Mouse (Mus musculus) forebrain, embryonic 11.5 days (tissue): ENCODE measurements around the gene Bcl6. TPM values are rescaled to one million over a fixed set of nuclear protein-coding genes. Genes with fewer than 3 reads are reported as not detected.
A peak's percentile ranks its signal among the peaks of the same experiment; 100 is the strongest.

Experiments used
- ATAC-seq: fragments of 200-750 bp; cut with Nextera tagmentation; replicated peaks from 2 replicates; pipeline ENCODE4 v1.8.0; 2017; ENCODE audit warnings: moderate TSS enrichment; ENCODE audit not compliant: low FRiP score
- DNase-seq: peaks from one replicate; pipeline ENCODE4 v3.0.0-alpha.2; 2017; ENCODE audit warnings: low spot score
- H3K27ac ChIP-seq: fragments of 300-500 bp; sonication (generic); 2 replicates; pipeline ENCODE4 v1.5.1; 2014; ENCODE audit warnings: low read depth, low read length
- H3K27me3 ChIP-seq: fragments of 300-500 bp; sonication (generic); 2 replicates; pipeline ENCODE4 v1.6.1; 2014; ENCODE audit warnings: mild to moderate bottlenecking, low read length, mixed read lengths; ENCODE audit not compliant: control insufficient read depth, insufficient read depth
- H3K36me3 ChIP-seq: fragments of 300-500 bp; sonication (generic); 2 replicates; pipeline ENCODE4 v1.6.1; 2014; ENCODE audit warnings: mild to moderate bottlenecking, low read length, moderate library complexity, mixed read lengths; ENCODE audit not compliant: control insufficient read depth, insufficient read depth
- H3K4me1 ChIP-seq: fragments of 300-500 bp; sonication (generic); replicated peaks from 2 replicates; pipeline ENCODE4 v1.6.1; 2014; ENCODE audit warnings: low read length, mixed read lengths; ENCODE audit not compliant: control insufficient read depth, insufficient read depth
- H3K4me2 ChIP-seq: fragments of 300-500 bp; sonication (generic); 2 replicates; pipeline ENCODE4 v1.6.1; 2014; ENCODE audit warnings: low read depth, mild to moderate bottlenecking, low read length, moderate library complexity, mixed read lengths; ENCODE audit not compliant: severe bottlenecking
- H3K4me3 ChIP-seq: fragments of 300-500 bp; sonication (generic); 2 replicates; pipeline ENCODE4 v1.5.1; 2014; ENCODE audit warnings: low read depth, low read length
- H3K9ac ChIP-seq: fragments of 300-500 bp; sonication (generic); 2 replicates; pipeline ENCODE4 v1.6.1; 2014; ENCODE audit warnings: low read length
- H3K9me3 ChIP-seq: fragments of 300-500 bp; sonication (generic); 2 replicates; pipeline ENCODE4 v1.6.1; 2016; ENCODE audit warnings: low read length, mixed read lengths; ENCODE audit not compliant: control insufficient read depth
- WGBS: fragments of 180-500 bp; shearing (Covaris S2); extraction: QIAGEN DNeasy Blood & Tissue Kit; methylation state at CpG from one replicate; pipeline ENCODE4 v1.1.7; 2014; 5-methylcytosine and 5-hydroxymethylcytosine counted together
- polyA plus RNA-seq: library from polyadenylated mRNA; unstranded; fragments of >200 nt; fragmentation: Nextera tagmentation; extraction: Ambion mirVana; gene quantifications from 2 replicates; pipeline ENCODE4 v1.2.1, GENCODE M21; 2014

Bcl6 gene
- polyA plus RNA-seq, 1 experiment from 2014 or later: 0.24 TPM

- DNase-seq (no peak), ATAC-seq (no peak)
- WGBS: 86% methylated on average over 18 of the region's 18 CpGs
- Histone ChIP-seq H3K9me3 (no peaks in the 10 kb centered on the region), H3K27ac (no peak overlapping the region), H3K27me3 (no peaks in the 10 kb centered on the region), H3K36me3 (no peaks in the 10 kb centered on the region), H3K4me2 (no peak overlapping the region), H3K4me1 (no peaks in the 10 kb centered on the region), H3K4me3 (no peak overlapping the region), H3K9ac (no peak overlapping the region)
These were observed 57.4 kb downstream of the Bcl6 start for GRCm38 (mm10) chr16:23931275-23931674.

- no peak for ATAC-seq
- Histone ChIP-seq H3K9ac (no peak overlapping the region), H3K9me3 (no peaks in the 10 kb centered on the region), H3K4me1 (no peaks in the 10 kb centered on the region), H3K27me3 (no peaks in the 10 kb centered on the region), H3K27ac (no peak overlapping the region), H3K36me3 (no peaks in the 10 kb centered on the region), H3K4me3 (no peak overlapping the region), H3K4me2 (no peak overlapping the region)
- 87% methylated on average over 3 of the region's 3 CpGs for WGBS
- peak; percentile 30 for DNase-seq
These were observed 58.1 kb downstream of the Bcl6 start for GRCm38 (mm10) chr16:23930426-23931073.

- no peak overlapping the region for H3K27ac ChIP-seq
- no peak overlapping the region for H3K4me3 ChIP-seq
- WGBS: 92% methylated on average over 33 of the region's 33 CpGs
- no peak overlapping the region for H3K9ac ChIP-seq
- H3K4me2 ChIP-seq: no peak overlapping the region
- H3K4me1 ChIP-seq: no peaks in the 10 kb centered on the region
- ATAC-seq: no peak
- no peaks in the 10 kb centered on the region for H3K27me3 ChIP-seq
- DNase-seq: no peak
- H3K9me3 ChIP-seq: no peaks in the 10 kb centered on the region
- H3K36me3 ChIP-seq: no peaks in the 10 kb centered on the region
These were observed 61.1 kb downstream of the Bcl6 start for GRCm38 (mm10) chr16:23927301-23928114.

DNA sequence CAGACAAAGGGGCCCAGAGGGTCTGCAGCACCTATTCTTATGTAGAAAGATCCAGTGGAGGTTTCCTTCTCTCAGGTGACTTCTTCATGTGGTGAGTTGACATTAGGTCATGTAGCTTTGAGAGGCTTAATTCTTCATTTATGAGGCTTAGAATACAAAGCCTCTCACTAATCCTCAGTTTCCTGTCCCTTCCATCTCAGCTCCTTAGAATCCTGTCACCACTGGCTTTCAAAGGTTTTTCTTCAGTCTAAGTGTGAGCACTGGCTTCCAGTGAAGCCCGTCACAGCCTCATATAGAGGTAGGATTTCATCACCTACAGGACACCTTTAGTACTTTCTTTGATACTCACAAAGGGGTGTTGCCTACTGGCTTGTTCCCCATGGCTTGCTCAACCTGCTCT, 65.7 kb downstream of the Bcl6 start:
- ATAC-seq (no peak), DNase-seq (no peak)
- Histone ChIP-seq H3K27ac (no peak overlapping the region), H3K9me3 (no peaks in the 10 kb centered on the region), H3K36me3 (no peaks in the 10 kb centered on the region), H3K9ac (no peak overlapping the region), H3K27me3 (no peaks in the 10 kb centered on the region), H3K4me2 (no peak overlapping the region), H3K4me3 (no peak overlapping the region), H3K4me1 (no peaks in the 10 kb centered on the region)
- WGBS: 77% methylated on average over 1 of the region's 1 CpGs

GRCm38 (mm10) chr16:23921697-23922096, 67.0 kb downstream of the Bcl6 start:
- H3K27ac ChIP-seq: no peak overlapping the region
- ATAC-seq (no peak), DNase-seq (no peak)
- no peak overlapping the region for H3K4me3 ChIP-seq
- no peaks in the 10 kb centered on the region for H3K4me1 ChIP-seq
- H3K9me3 ChIP-seq: no peaks in the 10 kb centered on the region
- no peak overlapping the region for H3K4me2 ChIP-seq
- no peaks in the 10 kb centered on the region for H3K27me3 ChIP-seq
- no peaks in the 10 kb centered on the region for H3K36me3 ChIP-seq
- H3K9ac ChIP-seq: no peak overlapping the region
- 80% methylated on average over 5 of the region's 5 CpGs for WGBS

DNA sequence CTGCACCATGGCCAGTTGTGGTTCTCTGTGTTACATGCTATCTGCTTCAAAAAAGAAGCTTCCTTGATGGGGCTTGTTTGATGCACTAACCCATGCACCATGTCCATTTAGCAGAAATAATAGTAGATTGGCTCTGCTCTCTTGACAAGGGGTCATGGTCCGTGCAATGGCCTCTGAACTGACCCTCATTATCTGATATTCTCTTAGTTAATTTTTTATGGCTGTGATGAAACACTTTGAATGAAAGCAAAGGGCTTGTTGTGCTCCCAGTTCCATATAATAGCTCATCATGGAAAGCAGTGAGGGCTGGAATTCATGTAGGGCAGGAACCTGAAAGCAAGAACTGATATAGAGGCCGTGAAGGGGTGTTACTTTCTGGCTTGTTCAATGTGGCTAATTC, 69.2 kb downstream of the Bcl6 start:
- no peaks in the 10 kb centered on the region for H3K27me3 ChIP-seq
- no peaks in the 10 kb centered on the region for H3K36me3 ChIP-seq
- no peak overlapping the region for H3K9ac ChIP-seq
- WGBS: 84% methylated on average over 2 of the region's 2 CpGs
- no peaks in the 10 kb centered on the region for H3K4me1 ChIP-seq
- H3K27ac ChIP-seq: no peak overlapping the region
- H3K9me3 ChIP-seq: no peaks in the 10 kb centered on the region
- H3K4me3 ChIP-seq: no peak overlapping the region
- H3K4me2 ChIP-seq: no peak overlapping the region
- ATAC-seq: no peak
- DNase-seq: no peak

Other genes starting within 250 kb of the Bcl6 start
- gene Sst, start 97.9 kb downstream of the Bcl6 start, polyA plus RNA-seq: 5.7 and 9.4 TPM in 2 replicates
- not detected in 2 replicates for gene Rtp2, start 56.5 kb downstream of the Bcl6 start, polyA plus RNA-seq
- gene Gm37419, start 370 bp downstream of the Bcl6 start, polyA plus RNA-seq: not detected in 2 replicates